Mouse (Mus musculus): ENCODE results near the gene Ggact. TPM values are rescaled to one million over a fixed set of nuclear protein-coding genes. Genes with fewer than 3 reads are reported as not detected.

Ggact gene
- polyA plus RNA-seq, 1 experiment from 2014 or later = 16.1 TPM

DNA sequence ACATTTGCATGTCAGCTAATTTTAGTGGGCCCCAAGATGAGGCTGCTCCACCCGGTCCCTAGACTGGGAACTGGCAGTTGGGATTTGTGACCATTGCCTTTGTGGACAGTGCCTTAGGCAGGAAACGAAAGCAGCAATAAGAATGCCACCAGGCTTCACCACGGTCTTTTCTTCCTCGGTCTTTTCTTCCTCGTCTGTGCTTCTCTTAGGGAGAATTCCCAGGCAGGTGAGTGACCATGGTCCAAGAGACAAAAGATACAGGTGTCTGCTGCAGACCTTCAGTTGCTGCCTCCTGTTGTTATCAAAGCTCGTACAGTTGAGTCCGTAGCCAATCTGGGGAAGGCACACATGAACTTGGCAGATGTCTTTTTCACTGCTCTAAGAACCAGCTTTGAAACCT is 33.3 kb downstream of the Ggact start:
- Histone ChIP-seq H3K27me3 (ENCODE audit: control insufficient read depth, insufficient read depth, low read length) (no peaks in the 10 kb centered on the region), H3K9ac (ENCODE audit: low read length) (no peak overlapping the region), H3K36me3 (ENCODE audit: control insufficient read depth, insufficient read depth) (no peaks in the 10 kb centered on the region), H3K27ac (ENCODE audit: low read length) (no peak overlapping the region), H3K4me2 (ENCODE audit: low read depth, low read length) (no peak overlapping the region), H3K4me1 (ENCODE audit: control insufficient read depth, insufficient read depth, low read length) (peaks cover 5% of the 10 kb centered on the region; the same call in 1 of the 2 replicates), H3K4me3 (ENCODE audit: low read length) (no peak overlapping the region), H3K9me3 (replicated peaks; ENCODE audit: control insufficient read depth, low read length) (no peaks in the 10 kb centered on the region)
- ATAC-seq (replicated peaks; ENCODE audit: extremely low read depth, insufficient read depth, low FRiP score) = no peak
- WGBS = 79% methylated on average over 7 of the region's 7 CpGs

DNA sequence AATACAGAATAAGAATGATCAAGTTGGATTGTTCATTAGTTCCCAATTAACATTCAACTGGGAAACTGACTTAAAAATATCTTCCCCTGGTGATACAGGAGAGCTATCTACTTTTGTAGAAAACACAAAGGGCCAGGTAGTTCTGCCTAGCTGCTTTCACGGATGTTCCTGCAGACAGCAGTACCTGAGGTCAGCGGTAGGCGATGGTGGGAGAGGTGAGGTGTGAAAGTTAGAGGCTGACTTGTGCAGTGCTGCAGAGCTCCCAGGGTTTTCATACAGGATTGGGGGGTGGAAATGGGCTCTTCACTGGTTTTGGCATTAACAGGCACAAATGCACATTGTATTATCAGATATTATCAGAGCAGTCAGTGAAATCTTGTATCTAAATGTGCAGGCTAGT is 35.8 kb downstream of the Ggact start:
- no peak for ATAC-seq (replicated peaks; ENCODE audit: extremely low read depth, insufficient read depth, low FRiP score)
- Histone ChIP-seq H3K9me3 (replicated peaks; ENCODE audit: control insufficient read depth, low read length) (no peaks in the 10 kb centered on the region), H3K36me3 (ENCODE audit: control insufficient read depth, insufficient read depth) (no peaks in the 10 kb centered on the region), H3K27me3 (ENCODE audit: control insufficient read depth, insufficient read depth, low read length) (no peaks in the 10 kb centered on the region), H3K4me2 (ENCODE audit: low read depth, low read length) (no peak overlapping the region), H3K9ac (ENCODE audit: low read length) (no peak overlapping the region), H3K4me1 (ENCODE audit: control insufficient read depth, insufficient read depth, low read length) (peaks cover 5% of the 10 kb centered on the region), H3K4me3 (ENCODE audit: low read length) (no peak overlapping the region), H3K27ac (ENCODE audit: low read length) (no peak overlapping the region)
- 76% methylated on average over 3 of the region's 3 CpGs for WGBS

DNA sequence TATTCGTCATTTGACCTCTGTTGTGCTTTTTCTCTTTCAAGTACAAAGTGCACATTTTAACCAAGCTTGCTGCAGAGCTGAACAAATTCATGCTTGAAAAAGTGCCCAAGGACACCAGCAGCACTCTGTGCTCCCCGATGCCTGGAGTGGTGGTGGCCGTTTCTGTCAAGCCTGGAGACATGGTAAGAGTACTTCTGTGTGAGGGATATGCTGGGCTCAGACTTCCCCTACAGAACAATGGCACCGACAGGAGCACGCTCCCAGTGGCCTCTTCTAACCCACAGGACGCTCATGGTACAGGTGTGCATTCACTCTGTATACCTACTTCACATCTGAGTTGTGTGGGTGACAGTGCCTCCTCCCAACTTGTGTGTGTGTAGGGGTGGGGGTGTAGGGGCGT is 36.8 kb downstream of the Ggact start:
- ATAC-seq (replicated peaks; ENCODE audit: extremely low read depth, insufficient read depth, low FRiP score) = no peak
- no peaks in the 10 kb centered on the region for H3K9me3 ChIP-seq (replicated peaks; ENCODE audit: control insufficient read depth, low read length)
- H3K27ac ChIP-seq (ENCODE audit: low read length) = no peak overlapping the region
- no peaks in the 10 kb centered on the region for H3K36me3 ChIP-seq (ENCODE audit: control insufficient read depth, insufficient read depth)
- WGBS = 66% methylated on average over 7 of the region's 7 CpGs
- no peak overlapping the region for H3K9ac ChIP-seq (ENCODE audit: low read length)
- H3K4me2 ChIP-seq (ENCODE audit: low read depth, low read length) = no peak overlapping the region
- H3K27me3 ChIP-seq (ENCODE audit: control insufficient read depth, insufficient read depth, low read length) = no peaks in the 10 kb centered on the region
- H3K4me1 ChIP-seq (ENCODE audit: control insufficient read depth, insufficient read depth, low read length) = peaks cover 11% of the 10 kb centered on the region
- H3K4me3 ChIP-seq (ENCODE audit: low read length) = no peak overlapping the region

DNA sequence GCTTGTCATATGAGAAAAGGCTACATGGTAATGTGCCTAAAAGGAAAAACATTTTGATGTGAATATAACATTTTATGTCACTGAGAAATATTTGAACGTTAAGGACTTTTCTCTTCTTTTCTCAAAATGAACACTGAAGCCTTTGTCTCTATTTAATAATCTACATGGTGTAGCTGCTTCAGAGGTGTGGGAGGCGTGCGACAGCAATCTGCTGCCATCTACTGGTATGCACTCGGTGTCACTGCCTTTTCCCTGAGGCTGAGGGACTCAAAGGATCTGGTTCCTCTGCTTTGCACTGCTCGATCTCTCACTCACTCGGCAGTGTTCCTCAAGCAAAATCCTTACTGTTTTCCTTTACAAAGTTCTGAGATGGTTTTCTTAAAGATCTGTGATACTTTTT is 37.4 kb downstream of the Ggact start:
- ATAC-seq (replicated peaks; ENCODE audit: extremely low read depth, insufficient read depth, low FRiP score) = peak; percentile 69; the same call in 1 of the 2 replicates
- Histone ChIP-seq H3K9ac (ENCODE audit: low read length) (no peak overlapping the region), H3K27ac (ENCODE audit: low read length) (no peak overlapping the region), H3K9me3 (replicated peaks; ENCODE audit: control insufficient read depth, low read length) (no peaks in the 10 kb centered on the region), H3K27me3 (ENCODE audit: control insufficient read depth, insufficient read depth, low read length) (no peaks in the 10 kb centered on the region), H3K4me3 (ENCODE audit: low read length) (no peak overlapping the region), H3K4me2 (ENCODE audit: low read depth, low read length) (no peak overlapping the region), H3K36me3 (ENCODE audit: control insufficient read depth, insufficient read depth) (no peaks in the 10 kb centered on the region), H3K4me1 (ENCODE audit: control insufficient read depth, insufficient read depth, low read length) (peaks cover 12% of the 10 kb centered on the region)
- WGBS = 2% methylated on average over 6 of the region's 6 CpGs

DNA sequence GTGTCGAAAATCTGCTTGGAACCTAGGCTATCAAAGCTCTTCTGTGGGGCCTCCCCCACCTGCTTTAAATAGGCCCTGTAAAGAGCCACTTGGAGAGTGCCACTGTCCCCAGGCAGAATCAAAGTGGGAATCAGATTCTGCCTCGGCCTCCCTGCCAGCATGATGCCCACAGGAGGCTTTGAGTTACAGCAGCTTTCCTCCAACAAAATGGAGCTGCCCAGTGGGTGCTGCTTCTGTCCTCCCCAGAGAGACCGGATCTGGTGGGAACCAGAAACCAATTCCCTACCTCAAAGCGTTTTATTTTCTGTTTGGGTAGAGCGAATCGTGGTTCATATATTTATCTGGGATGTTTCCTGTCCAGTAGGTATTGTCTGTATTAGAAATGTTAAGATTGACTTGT is 37.9 kb downstream of the Ggact start:
- WGBS = 67% methylated on average over 6 of the region's 6 CpGs
- Histone ChIP-seq H3K4me2 (ENCODE audit: low read depth, low read length) (no peak overlapping the region), H3K27ac (ENCODE audit: low read length) (no peak overlapping the region), H3K36me3 (ENCODE audit: control insufficient read depth, insufficient read depth) (no peaks in the 10 kb centered on the region), H3K4me3 (ENCODE audit: low read length) (no peak overlapping the region), H3K9ac (ENCODE audit: low read length) (no peak overlapping the region), H3K9me3 (replicated peaks; ENCODE audit: control insufficient read depth, low read length) (no peaks in the 10 kb centered on the region), H3K27me3 (ENCODE audit: control insufficient read depth, insufficient read depth, low read length) (no peaks in the 10 kb centered on the region), H3K4me1 (ENCODE audit: control insufficient read depth, insufficient read depth, low read length) (peaks cover 12% of the 10 kb centered on the region)
- no peak for ATAC-seq (replicated peaks; ENCODE audit: extremely low read depth, insufficient read depth, low FRiP score)

DNA sequence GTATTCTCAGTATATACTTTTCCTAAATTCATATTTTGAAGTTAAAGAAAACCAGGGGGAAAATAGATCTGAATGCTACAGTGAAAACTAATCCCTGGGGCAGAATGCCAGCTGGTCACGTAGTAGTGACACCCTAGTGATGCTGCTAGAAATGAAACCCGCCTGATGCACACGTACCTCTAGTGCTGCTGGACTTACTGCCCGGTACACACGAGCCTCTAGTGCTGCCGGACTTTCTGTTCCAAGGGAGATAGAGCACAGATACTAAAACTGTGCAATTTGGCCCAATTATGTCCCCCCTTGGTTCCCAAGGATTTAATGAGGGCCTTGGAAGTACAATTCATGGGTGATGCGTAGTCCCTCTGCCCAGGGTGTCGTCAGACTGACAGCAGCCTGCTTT is 38.5 kb downstream of the Ggact start:
- no peak overlapping the region for H3K4me3 ChIP-seq (ENCODE audit: low read length)
- 61% methylated on average over 8 of the region's 8 CpGs for WGBS
- H3K27me3 ChIP-seq (ENCODE audit: control insufficient read depth, insufficient read depth, low read length) = no peaks in the 10 kb centered on the region
- ATAC-seq (replicated peaks; ENCODE audit: extremely low read depth, insufficient read depth, low FRiP score) = no peak
- no peak overlapping the region for H3K27ac ChIP-seq (ENCODE audit: low read length)
- H3K9ac ChIP-seq (ENCODE audit: low read length) = no peak overlapping the region
- no peaks in the 10 kb centered on the region for H3K9me3 ChIP-seq (replicated peaks; ENCODE audit: control insufficient read depth, low read length)
- no peaks in the 10 kb centered on the region for H3K36me3 ChIP-seq (ENCODE audit: control insufficient read depth, insufficient read depth)
- peaks cover 12% of the 10 kb centered on the region for H3K4me1 ChIP-seq (ENCODE audit: control insufficient read depth, insufficient read depth, low read length)
- H3K4me2 ChIP-seq (ENCODE audit: low read depth, low read length) = no peak overlapping the region

DNA sequence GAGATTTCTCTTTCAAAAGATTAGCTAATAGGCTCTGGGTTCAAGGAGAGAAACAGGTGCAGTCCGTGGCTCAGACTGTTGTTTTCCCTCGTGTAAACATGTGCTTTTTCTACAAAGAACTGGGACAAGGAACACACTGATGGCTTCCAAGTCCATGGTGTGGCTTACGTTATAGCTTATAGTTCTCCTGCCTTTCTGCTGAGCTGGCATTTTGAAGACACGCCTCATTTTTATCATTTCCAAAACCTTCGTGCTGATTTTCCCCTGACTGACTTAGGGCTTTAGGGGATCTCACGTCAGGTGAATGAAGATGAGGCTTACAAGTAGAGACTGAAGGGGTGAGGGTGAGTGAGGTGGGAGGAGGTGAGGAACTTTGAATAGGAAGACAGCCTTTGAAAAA is 40.9 kb downstream of the Ggact start:
- no peak for ATAC-seq (replicated peaks; ENCODE audit: extremely low read depth, insufficient read depth, low FRiP score)
- Histone ChIP-seq H3K4me1 (ENCODE audit: control insufficient read depth, insufficient read depth, low read length) (peaks cover 16% of the 10 kb centered on the region), H3K36me3 (ENCODE audit: control insufficient read depth, insufficient read depth) (no peaks in the 10 kb centered on the region), H3K9ac (ENCODE audit: low read length) (no peak overlapping the region), H3K27ac (ENCODE audit: low read length) (no peak overlapping the region), H3K27me3 (ENCODE audit: control insufficient read depth, insufficient read depth, low read length) (no peaks in the 10 kb centered on the region), H3K9me3 (replicated peaks; ENCODE audit: control insufficient read depth, low read length) (no peaks in the 10 kb centered on the region), H3K4me2 (ENCODE audit: low read depth, low read length) (no peak overlapping the region), H3K4me3 (ENCODE audit: low read length) (no peak overlapping the region)
- WGBS = 78% methylated on average over 6 of the region's 6 CpGs

DNA sequence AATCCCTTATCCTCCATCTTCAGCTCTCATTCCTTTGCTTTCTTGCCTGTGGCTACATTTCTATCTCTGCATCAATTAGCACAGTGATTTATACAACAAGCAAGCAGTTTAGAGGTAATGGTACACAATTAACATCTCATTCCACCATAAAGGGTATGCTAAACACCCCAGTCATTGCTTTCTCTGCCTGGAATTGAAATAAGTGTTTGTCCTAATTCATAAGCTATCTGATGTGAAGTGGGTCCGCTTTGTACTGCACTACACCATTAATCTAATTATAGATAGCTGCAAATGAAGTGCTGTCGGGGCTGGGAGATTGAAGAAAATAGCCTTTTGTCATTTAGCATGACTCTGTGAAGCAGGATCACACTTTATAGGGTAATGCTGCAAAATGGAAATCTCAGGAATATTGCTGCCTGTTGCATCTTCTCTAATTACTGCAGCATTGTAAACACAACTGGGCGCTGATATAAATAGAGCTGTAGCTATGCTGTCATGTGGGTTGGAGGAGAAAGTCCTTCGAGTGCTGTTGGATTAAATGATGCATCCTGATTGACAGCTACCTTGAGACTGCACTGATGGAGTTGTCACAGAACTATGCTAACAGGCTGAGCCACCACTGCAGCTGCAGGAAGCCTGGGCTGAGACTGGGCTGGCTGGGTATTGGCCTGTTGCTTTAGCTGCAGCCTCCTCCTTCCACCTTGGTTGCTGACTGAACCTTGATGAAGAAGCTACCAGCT is 41.5 kb downstream of the Ggact start:
- Histone ChIP-seq H3K9me3 (replicated peaks; ENCODE audit: control insufficient read depth, low read length) (no peaks in the 10 kb centered on the region), H3K4me2 (ENCODE audit: low read depth, low read length) (no peak overlapping the region), H3K36me3 (ENCODE audit: control insufficient read depth, insufficient read depth) (no peaks in the 10 kb centered on the region), H3K4me3 (ENCODE audit: low read length) (no peak overlapping the region), H3K4me1 (ENCODE audit: control insufficient read depth, insufficient read depth, low read length) (peaks cover 21% of the 10 kb centered on the region), H3K27ac (ENCODE audit: low read length) (no peak overlapping the region), H3K9ac (ENCODE audit: low read length) (no peak overlapping the region), H3K27me3 (ENCODE audit: control insufficient read depth, insufficient read depth, low read length) (no peaks in the 10 kb centered on the region)
- WGBS = 47% methylated on average over 4 of the region's 4 CpGs
- no peak for ATAC-seq (replicated peaks; ENCODE audit: extremely low read depth, insufficient read depth, low FRiP score)

DNA sequence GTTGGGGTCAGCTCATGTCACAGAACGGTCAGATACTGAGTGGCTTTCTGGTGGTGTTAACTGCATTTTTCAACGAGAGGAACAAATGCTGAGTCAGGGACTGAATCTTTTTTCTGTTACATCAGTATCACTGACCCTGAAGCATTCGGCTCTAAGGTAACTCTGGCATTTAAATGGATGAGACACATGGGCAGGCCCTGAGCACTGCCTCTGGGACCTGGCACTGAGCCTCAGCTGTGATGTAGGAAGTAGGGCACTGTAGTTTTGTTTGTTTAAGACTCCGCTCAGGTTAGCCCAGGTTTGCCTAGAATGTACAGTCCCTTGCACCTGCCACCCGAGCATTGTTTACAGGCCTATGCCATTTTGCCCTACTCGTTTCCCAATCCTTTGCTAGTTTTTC is 43.7 kb downstream of the Ggact start:
- WGBS = 76% methylated on average over 6 of the region's 6 CpGs
- Histone ChIP-seq H3K4me3 (ENCODE audit: low read length) (no peak overlapping the region), H3K9ac (ENCODE audit: low read length) (no peak overlapping the region), H3K4me1 (ENCODE audit: control insufficient read depth, insufficient read depth, low read length) (peaks cover 16% of the 10 kb centered on the region), H3K9me3 (replicated peaks; ENCODE audit: control insufficient read depth, low read length) (no peaks in the 10 kb centered on the region), H3K4me2 (ENCODE audit: low read depth, low read length) (no peak overlapping the region), H3K36me3 (ENCODE audit: control insufficient read depth, insufficient read depth) (no peaks in the 10 kb centered on the region), H3K27ac (ENCODE audit: low read length) (no peak overlapping the region), H3K27me3 (ENCODE audit: control insufficient read depth, insufficient read depth, low read length) (no peaks in the 10 kb centered on the region)
- ATAC-seq (replicated peaks; ENCODE audit: extremely low read depth, insufficient read depth, low FRiP score) = no peak

All from heart, embryonic 16.5 days (tissue).